Mouse (Mus musculus): ENCODE data around the gene Cacul1. TPM values are rescaled to one million over a fixed set of nuclear protein-coding genes. Genes with fewer than 3 reads are reported as not detected.

Gene Cacul1
- polyA plus RNA-seq, 1 experiment: 8.8 TPM

GRCm38 (mm10) chr19:60515064-60515463, 65.8 kb downstream of the Cacul1 start:
- TF ChIP-seq POLR2A (IDR thresholded peaks at IDR 0.05; ENCODE audit: insufficient read length, low read depth) (no peak), POLR2AphosphoS2 (IDR thresholded peaks at IDR 0.05; ENCODE audit: insufficient read length, low read depth) (no peak), SRF (IDR thresholded peaks at IDR 0.05; ENCODE audit: control insufficient read depth, insufficient read length, low read depth) (no peak), TCF12 (IDR thresholded peaks at IDR 0.05; ENCODE audit: insufficient read depth, poor library complexity, severe bottlenecking) (no peak), USF1 (IDR thresholded peaks at IDR 0.05; ENCODE audit: low read depth) (no peak), MYOG (IDR thresholded peaks at IDR 0.05; ENCODE audit: control insufficient read depth in 1 of 3, insufficient read depth in 1 of 3, insufficient read length in 2 of 3, low read depth in 2 of 3) (no peak), MAX (IDR thresholded peaks at IDR 0.05; ENCODE audit: low read depth) (no peak), TCF3 (IDR thresholded peaks at IDR 0.05; ENCODE audit: insufficient read length, low read depth) (no peak), E2F4 (IDR thresholded peaks at IDR 0.05; ENCODE audit: insufficient read depth) (no peak), CEBPB (IDR thresholded peaks at IDR 0.05; ENCODE audit: insufficient read depth, poor library complexity, severe bottlenecking) (no peak), MYOD1 (IDR thresholded peaks at IDR 0.05; ENCODE audit: control insufficient read depth in 1 of 3, insufficient read length in 2 of 3, low read depth in 2 of 3) (no peak), REST (IDR thresholded peaks at IDR 0.05; ENCODE audit: insufficient read depth, insufficient read length) (no peak)
- H3K4me2 ChIP-seq (ENCODE audit: low read depth): no peak overlapping the region
- no peak overlapping the region for H3ac ChIP-seq (ENCODE audit: control insufficient read depth, insufficient read length)
- H3K36me3 ChIP-seq (ENCODE audit: control insufficient read depth, insufficient read depth): no peaks in the 10 kb centered on the region
- H3K27me3 ChIP-seq (ENCODE audit: control insufficient read depth, insufficient read depth, insufficient read length): no peaks in the 10 kb centered on the region
- no peak overlapping the region for H3K4me3 ChIP-seq
- no peaks in the 10 kb centered on the region for H3K79me2 ChIP-seq (ENCODE audit: control insufficient read depth, insufficient read depth)

GRCm38 (mm10) chr19:60513431-60513830, 67.4 kb downstream of the Cacul1 start:
- no peak overlapping the region for H3K4me2 ChIP-seq (ENCODE audit: low read depth)
- H3K4me3 ChIP-seq: no peak overlapping the region
- TF ChIP-seq MYOG (IDR thresholded peaks at IDR 0.05; ENCODE audit: control insufficient read depth in 1 of 3, insufficient read depth in 1 of 3, insufficient read length in 2 of 3, low read depth in 2 of 3): peak in 1 of 3 experiments; percentile 5
- no peak for TF ChIP-seq TCF12 (IDR thresholded peaks at IDR 0.05; ENCODE audit: insufficient read depth, poor library complexity, severe bottlenecking)
- H3K36me3 ChIP-seq (ENCODE audit: control insufficient read depth, insufficient read depth): no peaks in the 10 kb centered on the region
- H3ac ChIP-seq (ENCODE audit: control insufficient read depth, insufficient read length): no peak overlapping the region
- H3K79me2 ChIP-seq (ENCODE audit: control insufficient read depth, insufficient read depth): no peaks in the 10 kb centered on the region
- H3K27me3 ChIP-seq (ENCODE audit: control insufficient read depth, insufficient read depth, insufficient read length): no peaks in the 10 kb centered on the region

GRCm38 (mm10) chr19:60500209-60500608, 80.6 kb downstream of the Cacul1 start:
- Histone ChIP-seq H3K4me3 (no peak overlapping the region), H3K4me2 (ENCODE audit: low read depth) (no peak overlapping the region), H3K36me3 (ENCODE audit: control insufficient read depth, insufficient read depth) (no peaks in the 10 kb centered on the region), H3ac (ENCODE audit: control insufficient read depth, insufficient read length) (no peak overlapping the region), H3K27me3 (ENCODE audit: control insufficient read depth, insufficient read depth, insufficient read length) (no peaks in the 10 kb centered on the region), H3K79me2 (ENCODE audit: control insufficient read depth, insufficient read depth) (no peaks in the 10 kb centered on the region)
- TF ChIP-seq TCF3 (IDR thresholded peaks at IDR 0.05; ENCODE audit: insufficient read length, low read depth) (no peak), MYOG (IDR thresholded peaks at IDR 0.05; ENCODE audit: control insufficient read depth in 1 of 3, insufficient read depth in 1 of 3, insufficient read length in 2 of 3, low read depth in 2 of 3) (no peak), POLR2AphosphoS2 (IDR thresholded peaks at IDR 0.05; ENCODE audit: insufficient read length, low read depth) (no peak), REST (IDR thresholded peaks at IDR 0.05; ENCODE audit: insufficient read depth, insufficient read length) (no peak), MYOD1 (IDR thresholded peaks at IDR 0.05; ENCODE audit: control insufficient read depth in 1 of 3, insufficient read length in 2 of 3, low read depth in 2 of 3) (no peak), CEBPB (IDR thresholded peaks at IDR 0.05; ENCODE audit: insufficient read depth, poor library complexity, severe bottlenecking) (no peak), E2F4 (IDR thresholded peaks at IDR 0.05; ENCODE audit: insufficient read depth) (no peak), MAX (IDR thresholded peaks at IDR 0.05; ENCODE audit: low read depth) (no peak), TCF12 (IDR thresholded peaks at IDR 0.05; ENCODE audit: insufficient read depth, poor library complexity, severe bottlenecking) (no peak)

GRCm38 (mm10) chr19:60497171-60497570, 83.7 kb downstream of the Cacul1 start:
- Histone ChIP-seq H3K36me3 (ENCODE audit: control insufficient read depth, insufficient read depth) (no peaks in the 10 kb centered on the region), H3K4me3 (no peak overlapping the region), H3ac (ENCODE audit: control insufficient read depth, insufficient read length) (no peak overlapping the region), H3K79me2 (ENCODE audit: control insufficient read depth, insufficient read depth) (no peaks in the 10 kb centered on the region), H3K27me3 (ENCODE audit: control insufficient read depth, insufficient read depth, insufficient read length) (no peaks in the 10 kb centered on the region), H3K4me2 (ENCODE audit: low read depth) (no peak overlapping the region)
- TF ChIP-seq USF1 (IDR thresholded peaks at IDR 0.05; ENCODE audit: low read depth) (no peak), TCF3 (IDR thresholded peaks at IDR 0.05; ENCODE audit: insufficient read length, low read depth) (no peak), E2F4 (IDR thresholded peaks at IDR 0.05; ENCODE audit: insufficient read depth) (no peak), REST (IDR thresholded peaks at IDR 0.05; ENCODE audit: insufficient read depth, insufficient read length) (no peak), MYOD1 (IDR thresholded peaks at IDR 0.05; ENCODE audit: control insufficient read depth in 1 of 3, insufficient read length in 2 of 3, low read depth in 2 of 3) (no peak), POLR2AphosphoS2 (IDR thresholded peaks at IDR 0.05; ENCODE audit: insufficient read length, low read depth) (no peak), MAX (IDR thresholded peaks at IDR 0.05; ENCODE audit: low read depth) (no peak), SRF (IDR thresholded peaks at IDR 0.05; ENCODE audit: control insufficient read depth, insufficient read length, low read depth) (no peak), POLR2A (IDR thresholded peaks at IDR 0.05; ENCODE audit: insufficient read length, low read depth) (no peak), MYOG (IDR thresholded peaks at IDR 0.05; ENCODE audit: control insufficient read depth in 1 of 3, insufficient read depth in 1 of 3, insufficient read length in 2 of 3, low read depth in 2 of 3) (no peak), TCF12 (IDR thresholded peaks at IDR 0.05; ENCODE audit: insufficient read depth, poor library complexity, severe bottlenecking) (no peak), CEBPB (IDR thresholded peaks at IDR 0.05; ENCODE audit: insufficient read depth, poor library complexity, severe bottlenecking) (no peak)

- no peak overlapping the region for H3K4me3 ChIP-seq
- no peaks in the 10 kb centered on the region for H3K27me3 ChIP-seq (ENCODE audit: control insufficient read depth, insufficient read depth, insufficient read length)
- no peaks in the 10 kb centered on the region for H3K79me2 ChIP-seq (ENCODE audit: control insufficient read depth, insufficient read depth)
- no peaks in the 10 kb centered on the region for H3K36me3 ChIP-seq (ENCODE audit: control insufficient read depth, insufficient read depth)
- no peak overlapping the region for H3ac ChIP-seq (ENCODE audit: control insufficient read depth, insufficient read length)
- peak overlapping the region; percentile 54 for H3K4me2 ChIP-seq (ENCODE audit: low read depth)
- TF ChIP-seq USF1 (IDR thresholded peaks at IDR 0.05; ENCODE audit: low read depth): peak; percentile 35
- no peak for TF ChIP-seq POLR2AphosphoS2 (IDR thresholded peaks at IDR 0.05; ENCODE audit: insufficient read length, low read depth)
Measured at GRCm38 (mm10) chr19:60495772-60496171, 85.1 kb downstream of the Cacul1 start.
